Mouse (Mus musculus): ENCODE results near the gene Defb35.

DNA sequence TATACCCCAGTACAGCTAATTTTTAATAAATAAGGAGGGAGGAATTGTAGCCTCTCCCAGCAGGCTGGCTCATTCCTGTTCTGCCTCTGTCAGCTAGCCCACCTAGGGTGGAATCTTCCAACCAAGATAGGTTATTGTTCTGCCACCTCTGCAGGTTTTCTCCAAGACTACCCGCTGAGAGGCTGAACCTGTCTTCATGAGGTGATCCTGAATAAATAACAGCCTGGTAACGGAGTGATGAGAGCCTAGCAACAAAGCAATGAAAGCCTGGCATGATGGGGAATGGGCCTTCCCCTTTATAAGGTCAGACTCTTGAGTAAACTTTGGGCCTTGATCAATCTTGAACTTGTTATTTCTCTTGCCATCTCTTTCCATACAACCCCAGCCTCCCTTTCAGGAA is 25.6 kb upstream of the Defb35 start:
- TF ChIP-seq CTCF (IDR thresholded peaks at IDR 0.05; ENCODE audit: control insufficient read depth, insufficient read depth, insufficient replicate concordance, low read depth, low read length) = no peak
- TF ChIP-seq POLR2A (IDR thresholded peaks at IDR 0.05; ENCODE audit: control insufficient read depth, low read depth, low read length) = no peak

Measured in testis, adult 2 months (tissue).